Mouse (Mus musculus) WW6 (cell line): ENCODE measurements around the gene Opn1mw.
"Not testable (repeated sequence)": the region's sequence is repeated elsewhere in the genome, so short reads cannot be mapped to it uniquely, and the experiment has no call there.

ENCODE experiments used
- DNase-seq: peaks from one replicate; pipeline ENCODE4 v3.0.0-alpha.2; 2013; ENCODE audit warnings: low read depth, low spot score

Opn1mw gene

GRCm38 (mm10) chrX:74127164-74127563 is at the start of gene Opn1mw:
TSS of gene Opn1mw (plus strand) at chrX:74127464.
- no peak for DNase-seq

GRCm38 (mm10) chrX:74084276-74084837 is 42.9 kb upstream of the Opn1mw start:
- DNase-seq = no peak

- peak; percentile 46 for DNase-seq
Measured at GRCm38 (mm10) chrX:74084946-74085498, 42.2 kb upstream of the Opn1mw start.

- DNase-seq = peak; percentile 89
Measured at GRCm38 (mm10) chrX:74085601-74086038, 41.6 kb upstream of the Opn1mw start.

GRCm38 (mm10) chrX:74095130-74095529 is 32.1 kb upstream of the Opn1mw start:
- no peak for DNase-seq

- no peak for DNase-seq
Measured at GRCm38 (mm10) chrX:74103457-74104188, 23.6 kb upstream of the Opn1mw start.

GRCm38 (mm10) chrX:74105916-74106315 is 21.3 kb upstream of the Opn1mw start:
- DNase-seq = no peak

GRCm38 (mm10) chrX:74108747-74109146 is 18.5 kb upstream of the Opn1mw start:
- DNase-seq = no peak

- DNase-seq = no peak
Measured at GRCm38 (mm10) chrX:74114036-74114435, 13.2 kb upstream of the Opn1mw start.

GRCm38 (mm10) chrX:74115511-74115910 is 11.8 kb upstream of the Opn1mw start:
- DNase-seq = peak; percentile 16

GRCm38 (mm10) chrX:74124975-74125374 is 2.3 kb upstream of the Opn1mw start:
- no peak for DNase-seq

GRCm38 (mm10) chrX:74135263-74135662 is 8.0 kb downstream of the Opn1mw start, which contains the start of gene Mecp2:
TSS of gene Mecp2 (minus strand) at chrX:74135363.
- DNase-seq = not testable (repeated sequence)

- DNase-seq = no peak
Measured at GRCm38 (mm10) chrX:74167738-74168137, 40.5 kb downstream of the Opn1mw start, which contains the start of gene Tex28. TSS of gene Tex28 (minus strand) at chrX:74167838.

- no peak for DNase-seq
Measured at GRCm38 (mm10) chrX:74176959-74177358, 49.7 kb downstream of the Opn1mw start, which contains the start of gene Tktl1. TSS of gene Tktl1 (plus strand) at chrX:74177259.
